Mouse (Mus musculus) stomach, embryonic 16.5 days (tissue): Measurements from ENCODE around the gene Sh3rf1. TPM values are rescaled to one million over a fixed set of nuclear protein-coding genes. Genes with fewer than 3 reads are reported as not detected.
A peak's percentile ranks its signal among the peaks of the same experiment; 100 is the strongest.

Experiments used
- ATAC-seq: fragments of 200-750 bp; cut with Nextera tagmentation; 2 replicates; pipeline ENCODE4 v1.8.0; 2017; ENCODE audit warnings: moderate number of reproducible peaks, moderate TSS enrichment; ENCODE audit not compliant: insufficient read depth, low FRiP score
- H3K27ac ChIP-seq: fragments of 300-500 bp; sonication (generic); 2 replicates; pipeline ENCODE4 v1.5.1; 2014; ENCODE audit warnings: low read length
- H3K27me3 ChIP-seq: fragments of 300-500 bp; sonication (generic); 2 replicates; pipeline ENCODE4 v1.6.1; 2014; ENCODE audit warnings: low read length, control low read depth, mixed read lengths; ENCODE audit not compliant: control insufficient read depth, insufficient read depth
- H3K36me3 ChIP-seq: fragments of 300-500 bp; sonication (generic); 2 replicates; pipeline ENCODE4 v1.6.1; 2014; ENCODE audit warnings: low read length; ENCODE audit not compliant: control insufficient read depth, insufficient read depth
- H3K4me1 ChIP-seq: fragments of 300-500 bp; sonication (generic); 2 replicates; pipeline ENCODE4 v1.6.1; 2014; ENCODE audit warnings: low read length, control low read depth, mixed read lengths; ENCODE audit not compliant: control insufficient read depth, insufficient read depth
- H3K4me2 ChIP-seq: fragments of 300-500 bp; sonication (generic); 2 replicates; pipeline ENCODE4 v1.6.1; 2014; ENCODE audit warnings: low read depth, low read length, mixed read lengths
- H3K4me3 ChIP-seq: fragments of 300-500 bp; sonication (generic); replicated peaks from 2 replicates; pipeline ENCODE4 v1.5.1; 2014; ENCODE audit warnings: mild to moderate bottlenecking, low read length
- H3K9ac ChIP-seq: fragments of 300-500 bp; sonication (generic); 2 replicates; pipeline ENCODE4 v1.6.1; 2014; ENCODE audit warnings: low read length
- H3K9me3 ChIP-seq: fragments of 300-500 bp; sonication (generic); replicated peaks from 2 replicates; pipeline ENCODE4 v1.6.1; 2016; ENCODE audit warnings: low read length, control low read depth; ENCODE audit not compliant: control insufficient read depth
- WGBS: fragments of 180-500 bp; shearing (Covaris S2); extraction: QIAGEN DNeasy Blood & Tissue Kit; methylation state at CpG from one replicate; pipeline ENCODE4 v1.1.7; 2014; 5-methylcytosine and 5-hydroxymethylcytosine counted together
- polyA plus RNA-seq: library from polyadenylated mRNA; unstranded; fragments of >200 nt; fragmentation: Nextera tagmentation; extraction: Ambion mirVana; gene quantifications from 2 replicates; pipeline ENCODE4 v1.2.1, GENCODE M21; 2015

The Sh3rf1 gene
- polyA plus RNA-seq, 1 experiment from 2014 or later, result 10.2 TPM

DNA sequence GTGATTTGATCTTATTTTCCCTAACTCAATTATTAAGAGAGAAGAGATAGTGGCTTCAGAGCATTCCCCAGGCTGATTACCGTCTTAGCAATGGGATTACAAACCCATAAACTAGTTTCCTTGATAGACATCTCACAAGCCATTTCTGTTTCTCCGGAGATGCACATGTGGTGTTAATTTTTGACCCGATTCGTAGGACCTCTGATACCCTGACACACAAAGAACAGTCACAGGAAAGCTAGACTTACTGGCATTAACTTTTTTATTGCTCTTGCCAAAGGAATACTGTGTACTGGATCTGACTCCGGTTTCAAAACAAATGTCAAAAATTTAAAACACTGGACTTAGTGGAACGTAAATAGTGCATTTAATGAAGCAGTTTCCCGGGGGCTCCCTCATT, 62.2 kb downstream of the Sh3rf1 start:
- H3K9ac ChIP-seq, result no peak overlapping the region
- 39% methylated on average over 7 of the region's 7 CpGs for WGBS
- no peaks in the 10 kb centered on the region for H3K27me3 ChIP-seq
- H3K4me2 ChIP-seq, result no peak overlapping the region
- H3K4me3 ChIP-seq, result no peak overlapping the region
- no peak for ATAC-seq
- no peaks in the 10 kb centered on the region for H3K36me3 ChIP-seq
- no peak overlapping the region for H3K27ac ChIP-seq
- H3K9me3 ChIP-seq, result no peaks in the 10 kb centered on the region
- H3K4me1 ChIP-seq, result peaks cover 51% of the 10 kb centered on the region

DNA sequence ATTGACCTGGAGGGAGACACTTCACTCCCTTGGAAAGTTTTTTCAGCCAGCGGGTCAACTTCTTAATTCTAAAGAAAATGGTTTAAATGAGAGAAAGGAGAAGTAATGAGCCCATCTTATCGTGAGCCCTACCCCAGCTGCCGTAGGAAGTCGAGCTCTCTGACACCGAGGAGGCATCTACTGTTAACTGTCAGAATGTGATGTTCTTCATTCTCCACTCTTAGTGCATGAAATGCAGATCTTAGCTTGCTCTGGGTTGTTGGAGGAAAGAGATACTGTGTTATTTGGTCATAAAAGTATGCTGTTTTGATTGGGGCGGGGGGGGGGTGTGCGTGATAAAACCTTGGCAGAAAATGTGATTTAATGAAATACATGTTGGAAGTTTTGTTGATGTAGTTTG, 62.7 kb downstream of the Sh3rf1 start:
- no peak overlapping the region for H3K9ac ChIP-seq
- no peak overlapping the region for H3K4me2 ChIP-seq
- no peak for ATAC-seq
- H3K36me3 ChIP-seq, result no peaks in the 10 kb centered on the region
- no peaks in the 10 kb centered on the region for H3K9me3 ChIP-seq
- peaks cover 51% of the 10 kb centered on the region for H3K4me1 ChIP-seq
- 55% methylated on average over 7 of the region's 7 CpGs for WGBS
- H3K27me3 ChIP-seq, result no peaks in the 10 kb centered on the region
- H3K27ac ChIP-seq, result no peak overlapping the region
- no peak overlapping the region for H3K4me3 ChIP-seq

DNA sequence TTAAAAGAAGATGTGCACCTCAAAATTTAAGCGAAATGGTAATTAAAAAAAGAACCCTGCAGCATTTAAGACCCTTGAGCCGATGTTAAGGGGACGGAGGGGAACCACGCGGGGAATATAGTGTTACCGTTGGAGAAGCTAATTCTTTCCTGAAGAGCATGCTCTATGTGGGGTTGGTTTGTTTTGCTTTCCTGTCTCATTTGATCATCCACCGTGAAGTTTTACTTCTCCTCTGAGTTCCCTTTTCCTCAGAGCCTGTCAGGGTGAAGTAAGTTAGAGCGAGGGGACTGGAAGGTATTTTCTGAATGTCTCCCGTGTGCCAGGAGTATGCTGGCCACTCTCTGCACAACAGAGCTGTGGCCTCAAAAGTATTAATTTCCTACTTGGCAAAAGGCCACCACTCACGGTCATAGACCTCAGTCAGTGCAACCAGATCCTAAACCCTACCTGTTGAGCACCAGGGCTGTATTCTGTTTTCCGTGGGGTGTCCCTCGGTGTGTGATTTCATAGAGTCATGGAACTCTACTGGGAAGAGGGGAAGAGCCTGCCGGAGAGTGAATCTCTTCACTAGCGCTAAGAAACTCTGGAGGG, 63.2 kb downstream of the Sh3rf1 start:
- no peak overlapping the region for H3K9ac ChIP-seq
- peaks cover 48% of the 10 kb centered on the region for H3K4me1 ChIP-seq
- no peak overlapping the region for H3K4me2 ChIP-seq
- H3K4me3 ChIP-seq, result no peak overlapping the region
- WGBS, result 74% methylated on average over 14 of the region's 14 CpGs
- H3K27ac ChIP-seq, result no peak overlapping the region
- ATAC-seq, result no peak
- H3K36me3 ChIP-seq, result no peaks in the 10 kb centered on the region
- no peaks in the 10 kb centered on the region for H3K27me3 ChIP-seq
- no peaks in the 10 kb centered on the region for H3K9me3 ChIP-seq

DNA sequence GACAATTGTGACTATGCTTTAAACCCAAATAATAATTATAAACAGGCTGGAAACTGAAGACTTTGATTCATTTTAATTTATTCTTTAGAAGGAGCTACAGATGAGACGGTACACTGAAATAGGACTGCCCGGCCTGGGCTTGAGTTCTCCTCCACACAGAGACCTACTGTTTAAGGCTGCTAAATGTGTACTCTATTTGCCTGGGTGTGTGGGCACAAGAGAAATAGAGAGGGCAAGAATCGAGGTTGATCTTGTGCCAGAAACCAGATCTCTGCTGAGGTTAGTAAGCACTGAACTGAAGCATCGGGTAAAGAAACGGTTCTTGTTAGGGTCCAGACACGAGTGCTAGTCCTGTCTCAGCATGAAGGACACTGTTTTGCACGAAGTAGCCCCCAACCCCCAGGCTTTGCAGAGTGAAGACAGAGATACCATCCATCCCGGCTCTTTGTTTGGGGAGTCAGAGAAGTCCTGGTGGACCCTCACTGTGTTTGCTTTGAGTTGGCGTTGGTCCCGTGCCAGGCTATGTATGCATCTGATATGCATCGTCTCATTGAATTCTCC, 64.4 kb downstream of the Sh3rf1 start:
- Histone ChIP-seq H3K27ac (no peak overlapping the region), H3K9ac (no peak overlapping the region), H3K36me3 (no peaks in the 10 kb centered on the region), H3K4me3 (no peak overlapping the region), H3K4me1 (peaks cover 40% of the 10 kb centered on the region), H3K4me2 (0 out of 2 replicates have a peak overlapping the region, but pooled peaks have one; percentile 10), H3K9me3 (no peaks in the 10 kb centered on the region), H3K27me3 (no peaks in the 10 kb centered on the region)
- no peak for ATAC-seq
- 57% methylated on average over 11 of the region's 11 CpGs for whole genome bisulfite sequencing

DNA sequence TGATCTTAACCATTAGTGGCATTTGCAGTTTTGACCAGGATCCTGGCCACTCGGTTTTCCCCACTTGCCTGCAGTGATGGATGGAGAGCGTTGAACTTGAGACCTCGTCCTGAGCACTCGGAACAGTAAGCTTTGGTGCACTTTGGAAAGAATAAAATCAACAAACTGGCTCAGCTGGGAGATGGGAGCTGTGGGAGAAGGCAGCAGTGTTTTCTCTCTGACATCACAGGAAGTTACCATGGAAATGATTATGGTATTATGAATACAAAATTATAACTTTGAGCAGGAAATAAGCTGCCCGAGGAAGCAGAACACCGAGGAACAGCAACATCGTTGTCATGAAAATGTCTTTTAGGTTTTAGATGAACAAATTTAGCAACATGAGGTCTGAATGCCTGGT, 65.0 kb downstream of the Sh3rf1 start:
- Histone ChIP-seq H3K4me2 (peak overlapping the region; percentile 10; the same call in 1 of the 2 replicates), H3K4me3 (no peak overlapping the region), H3K27ac (no peak overlapping the region)

DNA sequence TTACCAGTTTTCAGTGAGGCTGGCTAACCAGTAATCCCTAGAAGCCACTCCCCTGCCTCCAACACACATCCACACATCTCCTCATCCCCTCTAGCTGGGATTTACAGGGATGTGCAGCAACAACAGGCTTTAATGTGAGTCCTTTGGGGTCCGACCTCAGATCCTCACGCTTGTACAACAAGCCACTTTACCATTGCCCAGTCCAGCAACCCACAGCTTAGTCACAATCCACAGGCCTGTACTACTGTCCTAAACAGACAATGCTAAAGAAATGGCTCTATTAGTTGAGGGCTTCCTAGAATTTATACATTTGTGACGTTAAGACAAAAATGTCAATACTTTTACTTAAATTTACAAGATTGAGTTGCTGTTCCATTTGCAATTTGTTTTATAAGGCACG, 71.4 kb downstream of the Sh3rf1 start:
- H3K27ac ChIP-seq, result no peak overlapping the region
- no peaks in the 10 kb centered on the region for H3K36me3 ChIP-seq
- ATAC-seq, result no peak
- H3K9ac ChIP-seq, result no peak overlapping the region
- H3K4me3 ChIP-seq, result no peak overlapping the region
- WGBS, result 91% methylated on average over 4 of the region's 4 CpGs
- no peaks in the 10 kb centered on the region for H3K27me3 ChIP-seq
- no peak overlapping the region for H3K4me2 ChIP-seq
- H3K9me3 ChIP-seq, result no peaks in the 10 kb centered on the region
- H3K4me1 ChIP-seq, result 0 out of 2 replicates have a peak, but pooled peaks cover 5% of the 10 kb centered on the region

More for the DNA sequence above, 65.0 kb downstream of the Sh3rf1 start:
- H3K36me3 ChIP-seq, result no peaks in the 10 kb centered on the region
- 34% methylated on average over 7 of the region's 7 CpGs for WGBS
- no peaks in the 10 kb centered on the region for H3K9me3 ChIP-seq
- no peak overlapping the region for H3K9ac ChIP-seq
- no peak for ATAC-seq
- H3K4me1 ChIP-seq, result peaks cover 34% of the 10 kb centered on the region
- no peaks in the 10 kb centered on the region for H3K27me3 ChIP-seq

DNA sequence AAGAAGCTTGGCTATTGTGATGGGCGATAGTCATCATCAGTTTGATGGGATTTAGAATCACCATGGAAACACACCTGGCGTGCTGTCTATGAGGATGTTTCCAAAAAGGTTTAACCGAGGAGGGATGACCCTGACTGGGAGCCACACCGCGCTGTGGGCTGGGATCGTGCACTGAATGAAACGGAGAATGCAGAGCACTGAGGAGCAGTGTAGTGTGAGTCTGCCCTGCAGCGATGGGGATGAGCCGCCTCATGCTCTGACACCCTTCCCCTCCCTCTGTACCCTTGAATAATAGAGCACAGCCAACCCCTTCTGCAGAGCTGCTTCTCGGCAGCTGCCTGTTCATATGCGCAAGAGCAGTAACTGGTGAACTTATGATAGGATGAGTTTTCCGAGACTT, 71.8 kb downstream of the Sh3rf1 start:
- H3K36me3 ChIP-seq, result no peaks in the 10 kb centered on the region
- 0 out of 2 replicates have a peak, but pooled peaks cover 5% of the 10 kb centered on the region for H3K4me1 ChIP-seq
- H3K4me3 ChIP-seq, result no peak overlapping the region
- no peak overlapping the region for H3K9ac ChIP-seq
- no peak overlapping the region for H3K4me2 ChIP-seq
- H3K9me3 ChIP-seq, result no peaks in the 10 kb centered on the region
- ATAC-seq, result no peak
- 74% methylated on average over 12 of the region's 12 CpGs for WGBS
- H3K27ac ChIP-seq, result no peak overlapping the region
- H3K27me3 ChIP-seq, result no peaks in the 10 kb centered on the region

DNA sequence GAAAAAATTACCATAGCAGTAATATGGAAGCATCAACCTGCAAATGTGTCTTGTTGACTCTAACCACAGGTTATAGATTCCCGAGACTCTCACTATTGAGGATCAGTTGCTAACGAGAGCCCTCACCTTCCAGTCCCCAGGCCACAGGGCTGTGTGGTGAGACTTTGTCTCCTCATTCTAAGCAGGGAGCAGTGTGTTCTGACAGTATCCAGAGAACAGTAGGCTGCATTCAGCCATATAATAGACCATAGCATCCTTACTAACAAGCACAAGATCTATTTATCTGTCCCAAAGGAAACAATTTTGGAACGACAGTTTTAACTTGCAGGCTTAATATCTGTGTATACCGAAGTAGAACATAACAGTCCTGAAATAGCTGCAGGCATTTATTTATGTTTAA, 75.2 kb downstream of the Sh3rf1 start:
- whole genome bisulfite sequencing, result 57% methylated on average over 4 of the region's 4 CpGs
- no peak for ATAC-seq
- Histone ChIP-seq H3K4me3 (no peak overlapping the region), H3K36me3 (no peaks in the 10 kb centered on the region), H3K27me3 (no peaks in the 10 kb centered on the region), H3K27ac (no peak overlapping the region), H3K9me3 (no peaks in the 10 kb centered on the region), H3K4me1 (0 out of 2 replicates have a peak, but pooled peaks cover 5% of the 10 kb centered on the region), H3K4me2 (no peak overlapping the region), H3K9ac (no peak overlapping the region)

DNA sequence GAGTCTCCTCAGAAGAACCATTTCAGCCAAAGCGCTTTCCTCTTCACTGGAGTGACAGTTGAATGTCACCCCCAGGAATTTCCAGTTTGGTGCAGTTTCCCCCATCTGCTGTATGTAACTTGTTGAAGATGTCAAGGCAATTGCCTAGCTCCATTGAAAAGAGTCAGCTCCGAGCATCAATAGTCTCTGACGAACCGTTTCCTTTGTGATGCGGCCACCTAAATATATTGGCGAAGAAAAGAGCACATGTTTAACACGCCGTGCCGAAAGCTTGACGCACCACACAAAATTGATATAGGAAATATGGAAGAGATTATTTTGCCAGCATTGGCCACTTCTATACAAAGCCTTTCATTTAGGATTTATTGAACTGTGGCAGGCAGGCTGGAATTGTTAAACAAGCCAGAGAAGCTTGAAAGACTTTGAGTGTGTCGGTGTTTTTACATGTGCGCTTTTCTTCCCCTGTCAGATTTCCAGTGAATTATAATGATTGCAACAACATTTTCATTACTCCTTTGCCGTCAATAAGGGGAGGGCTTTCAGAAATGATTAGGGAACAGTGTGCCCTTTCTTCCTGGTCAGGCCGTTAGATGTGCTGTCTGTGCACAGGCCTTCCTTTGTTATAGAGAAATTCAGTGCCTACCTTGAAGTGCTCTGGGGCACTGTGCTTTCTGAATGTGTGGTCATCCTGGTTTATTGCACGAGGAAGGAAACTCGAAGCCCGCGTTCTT, 77.8 kb downstream of the Sh3rf1 start:
- Histone ChIP-seq H3K4me2 (no peak overlapping the region), H3K27me3 (no peaks in the 10 kb centered on the region), H3K4me3 (no peak overlapping the region), H3K36me3 (no peaks in the 10 kb centered on the region), H3K4me1 (0 out of 2 replicates have a peak, but pooled peaks cover 5% of the 10 kb centered on the region), H3K27ac (no peak overlapping the region), H3K9ac (no peak overlapping the region), H3K9me3 (no peaks in the 10 kb centered on the region)
- WGBS, result 79% methylated on average over 18 of the region's 18 CpGs
- ATAC-seq, result no peak
